Mouse (Mus musculus) liver, adult 2 months (tissue): Measurements from ENCODE around the gene Clec16a.

Experiments
- CTCF ChIP-seq: fragments of 200-500 bp; IDR thresholded peaks from 2 replicates; pipeline ENCODE4 v1.5.1; 2011; ENCODE audit warnings: low read depth, low read length, control low read depth
- POLR2A ChIP-seq: fragments of 200-500 bp; IDR thresholded peaks from 2 replicates; pipeline ENCODE4 v1.6.1; 2011; ENCODE audit warnings: low read length, control low read depth; ENCODE audit not compliant: insufficient read depth; ENCODE audit errors: extremely low read depth

- TF ChIP-seq POLR2A (no peak), CTCF (no peak)
These were observed 65.7 kb downstream of the Clec16a start for GRCm38 (mm10) chr16:10610801-10611200.
